Mouse (Mus musculus) lung, postnatal 36 days (tissue): ENCODE data around the gene Bcl2a1d.
"Not testable (repeated sequence)": the region's sequence is repeated elsewhere in the genome, so short reads cannot be mapped to it uniquely, and the experiment has no call there.

Experiments
- DNase-seq: peaks from one replicate; pipeline ENCODE4 v3.0.0; 2022; ENCODE audit warnings: mixed read lengths

The Bcl2a1d gene

DNA sequence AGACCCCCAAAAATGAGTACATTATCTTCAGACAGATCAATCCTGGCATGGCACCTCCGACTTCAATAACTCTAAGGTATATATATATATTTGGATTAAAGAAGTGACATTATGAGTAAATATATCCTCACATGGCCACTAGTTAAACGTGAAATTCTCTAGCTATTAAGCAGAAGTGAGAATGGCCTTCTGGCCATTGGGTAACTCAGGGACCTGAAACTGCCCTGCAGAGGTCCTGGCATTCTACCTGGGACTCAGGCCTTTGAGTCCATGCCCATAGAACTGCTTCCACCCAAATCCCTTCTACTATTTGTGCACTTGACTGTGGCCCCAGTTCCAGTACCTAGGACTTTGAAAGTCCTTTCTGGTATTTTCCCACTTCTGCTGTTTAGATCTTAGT is 40.4 kb downstream of the Bcl2a1d start:
- not testable (repeated sequence) for DNase-seq

DNA sequence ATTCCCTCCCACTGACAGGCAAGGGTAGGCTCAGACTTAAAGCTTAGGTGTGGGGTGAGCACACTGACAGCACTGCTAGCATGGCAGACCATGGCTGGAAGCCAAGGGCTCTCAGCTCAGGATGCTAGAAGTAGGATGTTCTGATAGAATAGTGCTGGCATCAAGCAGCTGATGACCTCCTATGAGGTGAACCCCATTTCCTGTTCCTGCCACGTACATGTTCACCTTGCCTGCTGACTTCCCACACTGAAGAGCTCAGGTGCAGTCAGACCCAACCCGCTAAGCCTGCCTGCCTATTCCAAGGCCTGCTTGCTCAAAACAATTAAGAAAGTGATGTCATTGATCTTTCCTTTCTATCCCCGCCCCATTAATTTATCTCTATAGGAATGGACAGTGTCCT is 42.3 kb downstream of the Bcl2a1d start:
- not testable (repeated sequence) for DNase-seq

DNA sequence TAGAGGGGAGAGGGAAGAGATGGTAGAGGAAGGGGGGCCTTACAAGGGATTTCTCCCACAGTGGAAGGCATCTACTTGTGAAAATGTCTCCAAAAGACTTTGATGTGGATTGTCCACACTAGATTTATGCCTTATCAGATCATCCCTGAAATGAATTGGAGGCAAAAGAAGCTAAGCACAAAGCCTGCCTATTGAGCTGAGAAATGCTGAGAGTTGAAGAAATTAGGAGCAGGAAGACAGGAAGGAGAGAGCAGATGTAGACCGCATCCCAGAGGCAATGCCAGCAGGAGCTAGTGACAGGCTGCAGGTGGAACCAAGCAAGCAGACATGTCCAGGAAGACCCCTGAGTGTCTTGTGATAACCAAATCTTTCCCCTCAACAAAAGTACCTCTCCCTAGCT is 45.0 kb downstream of the Bcl2a1d start:
- DNase-seq = not testable (repeated sequence)
